Mouse (Mus musculus): ENCODE measurements around the gene Vav3.

The Vav3 gene

GRCm38 (mm10) chr3:109353814-109354213 lies 13.4 kb downstream of the Vav3 start:
- no peak for DNase-seq

- DNase-seq = no peak
These were observed 14.7 kb downstream of the Vav3 start for GRCm38 (mm10) chr3:109355158-109355557.

- no peak for DNase-seq
These were observed 20.3 kb downstream of the Vav3 start for GRCm38 (mm10) chr3:109360746-109361145.

GRCm38 (mm10) chr3:109361882-109362281 lies 21.4 kb downstream of the Vav3 start:
- DNase-seq = peak; percentile 48

- DNase-seq = no peak
These were observed 21.9 kb downstream of the Vav3 start for GRCm38 (mm10) chr3:109362310-109362709.

- no peak for DNase-seq
These were observed 23.1 kb downstream of the Vav3 start for GRCm38 (mm10) chr3:109363522-109363921.

- DNase-seq = no peak
These were observed 25.4 kb downstream of the Vav3 start for GRCm38 (mm10) chr3:109365875-109366274.

- peak; percentile 63 for DNase-seq
These were observed 26.0 kb downstream of the Vav3 start for GRCm38 (mm10) chr3:109366411-109366851.

- DNase-seq = no peak
These were observed 28.2 kb downstream of the Vav3 start for GRCm38 (mm10) chr3:109368383-109369289.

GRCm38 (mm10) chr3:109371576-109371975 lies 31.1 kb downstream of the Vav3 start:
- DNase-seq = no peak

GRCm38 (mm10) chr3:109372678-109373077 lies 32.2 kb downstream of the Vav3 start:
- no peak for DNase-seq

GRCm38 (mm10) chr3:109378278-109378677 lies 37.8 kb downstream of the Vav3 start:
- no peak for DNase-seq

GRCm38 (mm10) chr3:109378684-109379083 lies 38.2 kb downstream of the Vav3 start:
- no peak for DNase-seq

- DNase-seq = no peak
These were observed 48.3 kb downstream of the Vav3 start for GRCm38 (mm10) chr3:109388730-109389129.

- no peak for DNase-seq
These were observed 61.1 kb downstream of the Vav3 start for GRCm38 (mm10) chr3:109401527-109401926.

- DNase-seq = peak; percentile 16
These were observed 70.8 kb downstream of the Vav3 start for GRCm38 (mm10) chr3:109411294-109411693.

GRCm38 (mm10) chr3:109420403-109420802 lies 80.0 kb downstream of the Vav3 start:
- DNase-seq = no peak

GRCm38 (mm10) chr3:109421019-109421418 lies 80.6 kb downstream of the Vav3 start:
- no peak for DNase-seq

GRCm38 (mm10) chr3:109423440-109424079 lies 83.1 kb downstream of the Vav3 start:
- DNase-seq = no peak

GRCm38 (mm10) chr3:109431285-109431684 lies 90.8 kb downstream of the Vav3 start:
- DNase-seq = no peak

GRCm38 (mm10) chr3:109438552-109438951 lies 98.1 kb downstream of the Vav3 start:
- DNase-seq = no peak

GRCm38 (mm10) chr3:109439253-109439652 lies 98.8 kb downstream of the Vav3 start:
- no peak for DNase-seq

- DNase-seq = no peak
These were observed 99.5 kb downstream of the Vav3 start for GRCm38 (mm10) chr3:109440001-109440400.

GRCm38 (mm10) chr3:109444077-109444476 lies 103.6 kb downstream of the Vav3 start:
- no peak for DNase-seq

Data from kidney, postnatal 10 days (tissue).